Mouse (Mus musculus) forelimb bud, embryonic 11.5 days (tissue): ENCODE data around the gene Msh2.

Experiments used
- DNase-seq: peaks from one replicate; pipeline ENCODE4 v3.0.0-alpha.2; 2012; ENCODE audit warnings: low read depth, low spot score

Msh2 gene

GRCm38 (mm10) chr17:87698996-87699765, 27.1 kb downstream of the Msh2 start:
- DNase-seq, result no peak

DNA sequence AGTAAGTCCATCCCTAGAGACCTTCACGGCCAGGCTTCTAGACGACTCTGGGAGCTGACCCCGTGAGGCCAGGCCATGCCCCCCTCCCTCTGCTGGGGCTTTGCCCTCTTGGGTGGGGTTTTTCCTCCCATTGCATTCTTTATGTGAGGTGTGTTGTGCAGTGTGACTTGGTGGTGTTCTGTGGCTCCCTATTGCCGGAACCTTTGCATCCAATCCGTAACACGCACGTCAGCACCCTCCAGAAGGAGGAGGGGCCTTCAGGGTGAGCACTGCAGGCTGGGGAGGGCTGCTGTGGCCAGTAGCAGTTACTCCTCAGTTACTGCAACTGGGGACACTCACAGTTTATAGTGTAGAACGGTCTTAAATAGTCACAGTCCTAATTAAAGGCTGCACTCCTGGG, 28.0 kb downstream of the Msh2 start:
- no peak for DNase-seq

DNA sequence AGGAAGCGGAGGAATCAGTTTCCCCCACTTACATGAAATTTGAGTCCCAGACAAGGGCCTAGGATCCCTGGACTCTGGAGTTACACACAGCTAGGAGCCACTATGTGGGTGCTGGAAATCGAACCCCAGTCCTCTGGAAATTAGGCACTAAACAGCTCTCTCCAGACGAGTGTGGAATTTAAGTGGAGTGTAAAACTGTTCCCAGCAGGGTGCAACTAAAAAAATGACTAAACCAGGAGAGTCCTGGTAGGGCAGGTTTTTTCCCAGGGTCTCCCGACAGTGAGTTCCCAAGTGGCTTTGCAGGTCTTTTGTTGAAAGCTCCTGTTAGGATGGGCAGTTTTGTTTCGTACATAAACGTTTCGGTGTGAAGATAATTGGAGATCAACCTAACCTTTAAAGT, 52.6 kb downstream of the Msh2 start:
- no peak for DNase-seq

DNA sequence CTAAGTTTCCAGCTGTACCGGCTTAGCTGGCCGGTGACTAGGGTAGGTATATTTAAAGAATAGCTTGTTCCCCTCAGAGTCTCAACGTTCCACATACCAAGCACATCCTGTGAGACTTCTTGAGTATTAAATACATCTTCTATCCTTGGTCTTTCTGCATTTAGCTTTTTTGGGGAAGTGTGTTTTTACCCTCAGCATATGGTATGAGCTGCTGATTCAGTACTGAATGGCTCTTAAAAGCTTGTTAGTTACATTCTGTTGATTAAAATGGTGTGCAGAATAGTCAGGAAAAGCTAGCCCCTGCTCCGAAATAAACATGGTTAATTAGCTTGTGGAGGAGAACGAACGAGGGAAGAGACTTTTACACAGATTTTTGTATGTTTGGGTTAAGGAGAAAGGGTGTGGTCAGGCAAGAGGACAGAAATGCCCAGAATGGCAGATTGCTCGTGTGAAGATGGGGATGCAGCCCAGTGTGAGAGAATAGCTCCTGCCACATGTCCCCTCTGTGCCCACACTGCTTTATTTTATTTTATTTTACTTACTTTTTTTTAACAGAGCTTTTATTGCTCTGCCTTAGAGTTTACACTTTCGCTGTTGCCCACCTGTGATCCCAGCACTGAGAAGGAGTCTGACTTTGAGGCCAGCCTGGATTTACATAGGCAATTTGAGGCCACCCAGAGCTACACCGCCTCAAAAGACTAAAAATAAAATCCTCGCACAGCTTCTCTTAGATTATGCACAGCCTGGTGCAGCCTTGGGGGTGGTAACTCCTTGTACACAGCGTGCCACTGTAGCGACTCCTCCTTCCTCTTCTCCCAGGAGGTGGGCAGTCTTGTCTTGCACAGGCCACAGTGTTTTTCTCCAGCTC, 54.6 kb downstream of the Msh2 start:
- no peak for DNase-seq

- DNase-seq, result no peak
These were observed 59.8 kb downstream of the Msh2 start for GRCm38 (mm10) chr17:87731962-87732361.

DNA sequence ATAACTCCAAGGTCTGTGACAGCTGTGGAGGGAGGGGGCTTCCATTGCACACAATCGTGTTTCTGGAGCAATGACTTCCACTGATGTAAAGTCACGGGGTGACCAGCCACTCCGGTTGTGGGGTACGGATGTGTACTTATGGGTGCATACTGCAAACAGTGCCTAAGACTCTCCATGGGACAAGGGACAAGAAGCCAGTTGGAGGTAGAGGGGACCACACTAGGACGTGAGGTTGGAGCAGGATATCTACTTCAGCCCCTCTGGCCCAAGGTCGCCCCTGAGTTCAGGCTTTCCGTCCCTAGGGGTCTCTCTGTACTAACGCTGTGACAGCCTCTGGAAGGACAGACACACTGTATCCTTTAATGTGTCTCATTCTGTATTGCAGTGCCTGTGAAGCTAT, 62.3 kb downstream of the Msh2 start:
- no peak for DNase-seq

GRCm38 (mm10) chr17:87737144-87737543, 65.0 kb downstream of the Msh2 start:
- no peak for DNase-seq

- DNase-seq, result no peak
These were observed 67.7 kb downstream of the Msh2 start for GRCm38 (mm10) chr17:87739835-87740234.

- DNase-seq, result peak; percentile 26
These were observed 73.1 kb downstream of the Msh2 start for GRCm38 (mm10) chr17:87744985-87745925.

DNA sequence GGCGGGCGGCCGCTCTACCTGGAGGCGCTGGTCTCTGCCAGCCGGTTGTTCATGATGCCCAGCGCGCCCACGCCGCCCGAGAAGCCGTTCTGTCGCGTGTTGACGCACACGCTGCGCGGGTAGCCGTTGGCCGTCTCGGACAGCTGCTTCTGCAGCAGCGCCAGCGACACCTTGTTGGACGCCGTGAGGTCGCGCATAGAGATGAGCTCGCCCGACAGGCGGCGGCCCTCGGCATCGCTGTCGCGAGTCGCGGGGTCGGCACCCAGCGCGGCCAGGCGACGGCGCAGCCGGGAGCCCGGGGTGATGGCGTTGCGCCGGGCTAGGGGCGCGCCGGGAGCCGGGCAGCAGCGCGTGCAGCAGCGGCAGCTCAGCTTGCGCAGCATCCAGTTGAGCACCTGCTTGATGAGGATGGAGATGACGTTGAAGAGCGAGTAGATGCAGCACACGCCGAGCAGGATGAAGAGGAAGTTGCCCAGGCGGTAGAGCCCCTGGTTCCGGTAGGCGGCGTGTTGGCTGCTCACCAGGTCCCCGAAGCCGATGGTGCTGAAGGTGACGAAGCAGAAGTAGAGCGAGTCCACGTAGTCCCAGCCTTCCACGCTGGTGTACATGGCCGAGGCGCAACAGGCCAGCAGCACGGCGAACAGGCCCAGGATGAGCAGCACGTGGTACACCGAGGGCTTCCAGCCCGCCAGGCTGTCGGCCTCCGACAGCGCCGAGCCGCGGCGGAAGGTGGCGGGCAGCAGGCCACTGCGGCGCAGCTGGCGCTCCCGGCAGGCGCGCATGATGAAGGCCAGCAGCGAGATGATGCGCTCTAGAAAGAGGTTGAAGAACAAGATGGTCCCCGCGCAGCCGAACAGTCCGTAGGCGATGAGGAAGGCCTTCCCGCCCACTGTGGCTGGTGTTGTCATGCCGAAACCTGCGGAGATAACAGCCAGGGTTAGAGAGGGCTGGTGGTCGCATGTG, 74.1 kb downstream of the Msh2 start:
- peak; percentile 39 for DNase-seq

DNA sequence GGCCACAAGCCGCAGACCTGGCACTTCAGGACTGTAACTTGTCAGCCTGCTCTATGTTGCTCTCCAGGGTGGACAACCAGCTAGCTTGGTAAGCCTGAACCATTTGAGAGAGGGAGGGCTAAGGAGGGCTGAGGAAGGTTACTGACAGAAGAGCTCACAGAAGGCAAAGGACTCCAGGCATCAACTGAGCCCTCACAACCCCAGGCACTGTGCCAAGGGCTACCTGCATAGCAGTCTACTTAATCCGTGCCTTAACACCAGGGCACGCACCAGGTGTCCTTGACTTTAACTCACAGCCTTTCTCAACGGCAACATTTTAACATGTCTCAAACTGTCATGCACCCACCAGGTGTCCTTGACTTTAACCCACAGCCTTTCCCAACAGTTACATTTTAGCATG, 88.2 kb downstream of the Msh2 start:
- no peak for DNase-seq

GRCm38 (mm10) chr17:87763146-87763545, 91.0 kb downstream of the Msh2 start:
- no peak for DNase-seq

DNA sequence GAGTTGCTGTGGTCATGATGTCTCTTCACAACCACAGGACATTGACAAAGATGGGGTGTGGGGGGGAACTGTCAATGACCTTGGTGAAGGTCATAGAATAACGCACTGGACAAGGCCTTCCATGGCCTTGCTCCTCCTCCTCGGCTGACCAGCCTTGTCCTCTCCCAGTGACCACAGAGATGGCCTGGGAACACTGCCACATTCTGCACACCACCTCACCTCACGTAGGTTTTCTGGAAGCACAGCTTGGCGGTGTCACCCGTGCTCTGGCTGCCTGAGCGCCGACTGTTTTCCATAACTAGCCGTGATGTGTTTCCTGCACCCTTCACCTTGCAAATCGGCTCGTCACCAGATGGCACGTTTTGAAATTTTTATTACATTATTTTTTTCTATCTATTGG, 92.9 kb downstream of the Msh2 start:
- no peak for DNase-seq

DNA sequence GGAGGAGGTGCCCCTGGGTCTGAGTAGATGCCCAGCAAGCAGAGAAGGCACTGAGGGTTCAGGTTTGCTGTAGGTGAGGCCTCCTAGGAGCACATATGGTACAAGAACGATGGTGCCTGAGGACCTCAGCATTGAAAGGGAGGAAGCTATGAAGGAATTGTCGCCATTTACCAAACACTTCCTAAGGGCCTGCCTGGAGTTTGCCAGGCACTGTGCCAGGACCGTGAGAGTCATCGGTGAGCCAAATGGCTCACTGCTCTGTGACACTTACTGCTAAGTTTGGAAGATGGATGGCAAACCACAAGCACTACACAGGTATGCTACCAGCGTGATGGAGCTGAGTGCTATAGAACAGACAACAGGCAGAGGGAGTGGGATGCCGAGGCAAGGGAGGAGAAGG, 94.8 kb downstream of the Msh2 start:
- DNase-seq, result no peak

GRCm38 (mm10) chr17:87770766-87771165, 98.6 kb downstream of the Msh2 start:
- no peak for DNase-seq

DNA sequence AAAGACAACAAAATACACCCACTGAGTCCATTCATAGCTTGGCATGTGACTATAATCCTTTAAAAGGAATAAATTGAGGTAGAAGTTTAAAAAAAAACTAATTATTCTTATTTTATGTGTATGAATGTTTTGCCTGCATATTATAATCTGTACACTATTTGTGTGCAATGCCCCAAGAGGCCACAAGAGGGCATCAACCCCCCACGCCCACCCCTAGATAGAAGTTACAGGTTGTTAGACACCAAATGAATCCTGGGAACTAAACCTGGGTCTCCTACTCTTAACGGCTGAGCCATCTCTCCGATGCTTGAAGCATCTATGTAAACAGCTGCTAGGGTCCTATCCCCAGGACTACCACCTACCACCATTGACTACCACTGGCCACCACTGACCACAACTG, 101.0 kb downstream of the Msh2 start:
- no peak for DNase-seq
